Mouse (Mus musculus) MN1 (cell line): ENCODE measurements at regions not wholly inside any gene's neighbourhood (a gene's known extent, or its start where the extent isn't known, plus 50 kb on each side); places are given as distances from the start of the nearest gene placed in this dataset.

Source experiments
- DNase-seq: peaks from one replicate; pipeline ENCODE4 v3.0.0-alpha.2; 2016; ENCODE audit warnings: low spot score

GRCm38 (mm10) chr13:5920422-5920821, 59.1 kb downstream of the Klf6 start:
- DNase-seq: no peak

- no peak for DNase-seq
Measured at GRCm38 (mm10) chr13:5931433-5931832, 70.2 kb downstream of the Klf6 start.

GRCm38 (mm10) chr13:5937436-5937835, 76.2 kb downstream of the Klf6 start:
- no peak for DNase-seq

GRCm38 (mm10) chr13:5937970-5938369, 76.7 kb downstream of the Klf6 start:
- DNase-seq: no peak

GRCm38 (mm10) chr13:5939368-5939767, 78.1 kb downstream of the Klf6 start:
- no peak for DNase-seq

GRCm38 (mm10) chr13:5952863-5953262, 91.6 kb downstream of the Klf6 start:
- no peak for DNase-seq

GRCm38 (mm10) chr13:5955121-5955520, 93.8 kb downstream of the Klf6 start:
- DNase-seq: peak; percentile 33

GRCm38 (mm10) chr13:5956145-5956544, 94.9 kb downstream of the Klf6 start:
- DNase-seq: no peak

GRCm38 (mm10) chr13:5962947-5963346, 101.7 kb downstream of the Klf6 start:
- no peak for DNase-seq

GRCm38 (mm10) chr13:5964626-5965025, 103.3 kb downstream of the Klf6 start:
- DNase-seq: no peak

- DNase-seq: peak; percentile 59
Measured at GRCm38 (mm10) chr13:5978615-5979014, 117.3 kb downstream of the Klf6 start.

- DNase-seq: no peak
Measured at GRCm38 (mm10) chr13:5987491-5987890, 126.2 kb downstream of the Klf6 start.

- DNase-seq: no peak
Measured at GRCm38 (mm10) chr13:5988407-5988806, 127.1 kb downstream of the Klf6 start.

- DNase-seq: no peak
Measured at GRCm38 (mm10) chr13:6000559-6001217, 139.4 kb downstream of the Klf6 start.

GRCm38 (mm10) chr13:6001218-6001564, 139.9 kb downstream of the Klf6 start:
- no peak for DNase-seq

- no peak for DNase-seq
Measured at GRCm38 (mm10) chr13:6005901-6006300, 144.6 kb downstream of the Klf6 start.

- DNase-seq: peak; percentile 66
Measured at GRCm38 (mm10) chr13:6009671-6010070, 148.4 kb downstream of the Klf6 start.

GRCm38 (mm10) chr13:6027207-6027606, 165.9 kb downstream of the Klf6 start:
- DNase-seq: no peak

- no peak for DNase-seq
Measured at GRCm38 (mm10) chr13:6028878-6029277, 167.6 kb downstream of the Klf6 start.

GRCm38 (mm10) chr13:6029461-6029860, 168.2 kb downstream of the Klf6 start:
- DNase-seq: no peak

- DNase-seq: no peak
Measured at GRCm38 (mm10) chr13:6030128-6030527, 168.8 kb downstream of the Klf6 start.

GRCm38 (mm10) chr13:6040132-6040531, 178.8 kb downstream of the Klf6 start:
- DNase-seq: no peak

- no peak for DNase-seq
Measured at GRCm38 (mm10) chr13:6040663-6041062, 179.4 kb downstream of the Klf6 start.

- DNase-seq: no peak
Measured at GRCm38 (mm10) chr13:6042495-6042894, 181.2 kb downstream of the Klf6 start.
